Mouse (Mus musculus): ENCODE measurements at regions not wholly inside any gene's neighbourhood (a gene's known extent, or its start where the extent isn't known, plus 50 kb on each side); places are given as distances from the start of the nearest gene placed in this dataset.

DNA sequence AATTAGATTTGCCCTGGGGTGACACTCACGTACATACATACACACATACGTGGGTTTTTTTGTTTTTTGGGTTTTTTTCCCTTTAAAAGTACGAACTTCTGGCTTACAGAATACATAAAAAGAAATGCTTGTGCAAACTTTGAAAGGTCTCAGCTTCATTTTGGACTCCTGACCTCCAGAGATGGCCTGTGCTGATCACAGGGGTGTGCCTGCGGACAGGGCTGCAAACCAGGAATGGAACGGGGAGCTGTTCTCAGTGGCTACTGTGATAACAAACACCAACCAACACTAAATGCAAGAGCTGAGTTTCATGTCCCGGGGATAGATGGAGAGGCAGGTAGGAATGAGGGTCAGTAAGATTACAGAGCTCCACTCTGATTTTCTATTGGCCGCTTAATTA, 134.3 kb upstream of the Man2a1 start:
- Histone ChIP-seq H3K4me3 (ENCODE audit: low read depth, low read length) (no peak overlapping the region), H3K9me3 (ENCODE audit: low read length) (no peaks in the 10 kb centered on the region), H3K4me1 (ENCODE audit: insufficient read depth) (no peaks in the 10 kb centered on the region), H3K9ac (replicated peaks) (no peak overlapping the region), H3K27ac (ENCODE audit: low read depth) (no peak overlapping the region), H3K36me3 (replicated peaks; ENCODE audit: insufficient read depth, low read length) (no peaks in the 10 kb centered on the region), H3K4me2 (ENCODE audit: low read depth, low read length) (no peak overlapping the region), H3K27me3 (ENCODE audit: insufficient read depth, low read length) (no peaks in the 10 kb centered on the region)
- TF ChIP-seq EP300 (IDR thresholded peaks at IDR 0.05; ENCODE audit: low read depth): no peak
- no peak for TF ChIP-seq CTCF (IDR thresholded peaks at IDR 0.05; ENCODE audit: low read depth)
- 65% methylated on average over 7 of the region's 7 CpGs for WGBS (ENCODE audit: insufficient replicate concordance)
- DNase-seq (no peak), ATAC-seq (peak; percentile 53; the same call in 1 of the 2 replicates)

DNA sequence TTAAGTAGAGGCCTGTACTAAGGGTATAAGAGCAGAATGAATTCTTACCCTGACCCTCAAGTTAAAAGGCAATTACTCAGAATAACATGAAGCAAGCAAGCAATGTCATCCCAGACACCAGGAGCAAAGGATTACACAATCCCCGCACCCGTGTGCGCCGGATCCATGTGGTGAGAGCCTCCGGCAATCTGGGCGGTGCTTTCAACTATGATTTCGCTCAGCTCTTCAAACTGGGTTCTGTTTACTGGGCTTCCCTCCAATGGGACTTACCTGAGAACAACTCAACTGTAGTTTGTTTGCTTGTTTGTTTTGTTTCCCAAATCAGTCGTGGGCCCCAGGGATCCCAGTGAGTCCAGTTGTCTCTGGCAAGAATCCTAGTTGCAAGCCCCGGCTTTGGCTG, 133.8 kb upstream of the Man2a1 start:
- Histone ChIP-seq H3K36me3 (replicated peaks; ENCODE audit: insufficient read depth, low read length) (no peaks in the 10 kb centered on the region), H3K9ac (replicated peaks) (no peak overlapping the region), H3K4me3 (ENCODE audit: low read depth, low read length) (no peak overlapping the region), H3K4me1 (ENCODE audit: insufficient read depth) (no peaks in the 10 kb centered on the region), H3K9me3 (ENCODE audit: low read length) (no peaks in the 10 kb centered on the region), H3K4me2 (ENCODE audit: low read depth, low read length) (no peak overlapping the region), H3K27me3 (ENCODE audit: insufficient read depth, low read length) (no peaks in the 10 kb centered on the region), H3K27ac (ENCODE audit: low read depth) (no peak overlapping the region)
- TF ChIP-seq CTCF (IDR thresholded peaks at IDR 0.05; ENCODE audit: low read depth) (no peak), EP300 (IDR thresholded peaks at IDR 0.05; ENCODE audit: low read depth) (no peak)
- ATAC-seq (peak; percentile 62; the same call in 1 of the 2 replicates), DNase-seq (peak; percentile 17)
- WGBS (ENCODE audit: insufficient replicate concordance): 69% methylated on average over 9 of the region's 9 CpGs

DNA sequence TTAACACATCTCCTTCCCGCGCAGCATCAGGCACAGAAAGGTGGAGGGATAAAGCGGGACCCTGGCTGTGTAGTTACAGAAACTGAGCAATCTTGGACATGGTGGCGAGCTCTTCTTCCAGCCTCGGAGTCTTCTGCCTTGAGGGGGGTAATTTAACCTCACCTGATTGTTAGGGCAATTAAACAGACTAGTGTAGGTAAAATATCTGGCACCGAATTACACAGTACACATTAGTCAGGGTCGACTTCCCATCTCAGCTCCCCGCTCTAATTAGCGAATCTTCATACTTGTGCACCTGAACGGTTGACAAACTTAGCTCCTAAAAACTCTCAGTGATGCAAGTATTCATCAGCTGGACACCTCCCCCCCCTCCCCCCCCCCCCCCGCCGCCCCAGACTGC, 133.2 kb upstream of the Man2a1 start:
- Histone ChIP-seq H3K27me3 (ENCODE audit: insufficient read depth, low read length) (no peaks in the 10 kb centered on the region), H3K27ac (ENCODE audit: low read depth) (no peak overlapping the region), H3K36me3 (replicated peaks; ENCODE audit: insufficient read depth, low read length) (no peaks in the 10 kb centered on the region), H3K4me1 (ENCODE audit: insufficient read depth) (no peaks in the 10 kb centered on the region), H3K4me3 (ENCODE audit: low read depth, low read length) (no peak overlapping the region), H3K4me2 (ENCODE audit: low read depth, low read length) (no peak overlapping the region), H3K9ac (replicated peaks) (no peak overlapping the region), H3K9me3 (ENCODE audit: low read length) (no peaks in the 10 kb centered on the region)
- TF ChIP-seq EP300 (IDR thresholded peaks at IDR 0.05; ENCODE audit: low read depth) (no peak), CTCF (IDR thresholded peaks at IDR 0.05; ENCODE audit: low read depth) (no peak)
- DNase-seq (no peak), ATAC-seq (no peak)
- 74% methylated on average over 10 of the region's 12 CpGs for WGBS (ENCODE audit: insufficient replicate concordance)

DNA sequence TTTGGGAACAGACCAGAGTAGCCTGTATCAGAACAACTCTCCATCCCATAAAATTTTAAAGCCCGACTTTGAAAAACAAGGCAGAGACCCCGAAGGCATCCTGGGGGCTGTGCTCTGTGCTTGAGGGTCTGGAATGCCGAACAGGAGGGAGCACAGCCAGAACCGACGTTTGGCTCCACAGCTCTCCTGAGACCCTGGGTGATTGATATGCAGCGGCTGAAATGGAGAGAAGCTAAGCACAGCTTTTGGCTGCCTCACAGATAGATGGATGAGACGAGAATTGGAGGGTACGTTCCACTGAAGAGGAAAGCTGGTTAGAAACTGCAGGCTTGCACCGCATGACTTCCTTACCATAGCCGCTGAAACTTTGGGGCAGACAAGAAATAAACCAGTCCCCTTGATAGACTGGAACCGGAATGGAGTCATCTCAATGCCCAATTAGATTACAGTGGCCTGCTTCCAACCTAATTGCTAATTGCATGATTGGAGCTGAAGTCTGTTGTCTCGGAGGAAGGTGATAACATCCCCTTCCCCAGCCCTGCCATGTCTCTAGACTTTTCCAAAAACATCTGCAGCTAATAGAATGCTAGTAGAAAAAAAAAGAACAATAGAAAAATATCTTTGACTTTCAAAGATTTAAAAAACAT, 130.7 kb upstream of the Man2a1 start:
- H3K4me2 ChIP-seq (ENCODE audit: low read depth, low read length): no peak overlapping the region
- DNase-seq (no peak), ATAC-seq (no peak)
- H3K4me1 ChIP-seq (ENCODE audit: insufficient read depth): no peaks in the 10 kb centered on the region
- H3K27ac ChIP-seq (ENCODE audit: low read depth): no peak overlapping the region
- H3K27me3 ChIP-seq (ENCODE audit: insufficient read depth, low read length): no peaks in the 10 kb centered on the region
- H3K36me3 ChIP-seq (replicated peaks; ENCODE audit: insufficient read depth, low read length): no peaks in the 10 kb centered on the region
- no peak for TF ChIP-seq EP300 (IDR thresholded peaks at IDR 0.05; ENCODE audit: low read depth)
- WGBS (ENCODE audit: insufficient replicate concordance): 57% methylated on average over 12 of the region's 12 CpGs
- no peak overlapping the region for H3K4me3 ChIP-seq (ENCODE audit: low read depth, low read length)
- H3K9ac ChIP-seq (replicated peaks): no peak overlapping the region
- H3K9me3 ChIP-seq (ENCODE audit: low read length): no peaks in the 10 kb centered on the region

GRCm38 (mm10) chr17:64480607-64481038, 119.9 kb upstream of the Man2a1 start:
- H3K4me1 ChIP-seq (ENCODE audit: insufficient read depth): peaks cover 3% of the 10 kb centered on the region; the same call in 1 of the 2 replicates
- TF ChIP-seq EP300 (IDR thresholded peaks at IDR 0.05; ENCODE audit: low read depth) (no peak), CTCF (IDR thresholded peaks at IDR 0.05; ENCODE audit: low read depth) (no peak)

DNA sequence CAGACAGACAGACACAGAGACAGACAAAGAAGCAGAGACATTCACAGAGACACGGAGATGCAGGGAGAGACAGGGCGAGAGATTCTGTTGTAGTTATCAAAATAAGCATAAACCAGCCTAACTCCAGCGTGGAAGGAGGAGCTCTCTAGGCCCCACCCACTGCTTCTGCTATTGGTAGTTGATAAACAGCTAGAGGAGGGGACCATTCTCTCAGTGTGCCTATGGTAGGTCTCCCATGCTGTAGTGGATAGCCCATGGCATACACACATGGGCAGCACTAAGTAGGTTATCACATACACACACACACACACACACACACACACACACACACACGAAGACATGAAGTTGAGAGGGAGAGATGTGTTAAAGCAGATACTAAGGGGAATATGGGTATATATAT, 115.7 kb upstream of the Man2a1 start:
- peaks cover 6% of the 10 kb centered on the region; the same call in 1 of the 2 replicates for H3K4me1 ChIP-seq (ENCODE audit: insufficient read depth)
- DNase-seq (no peak), ATAC-seq (no peak)
- no peak overlapping the region for H3K27ac ChIP-seq (ENCODE audit: low read depth)
- H3K9ac ChIP-seq (replicated peaks): no peak overlapping the region
- no peak for TF ChIP-seq EP300 (IDR thresholded peaks at IDR 0.05; ENCODE audit: low read depth)
- WGBS (ENCODE audit: insufficient replicate concordance): 79% methylated on average over 4 of the region's 4 CpGs
- H3K9me3 ChIP-seq (ENCODE audit: low read length): no peaks in the 10 kb centered on the region
- no peaks in the 10 kb centered on the region for H3K36me3 ChIP-seq (replicated peaks; ENCODE audit: insufficient read depth, low read length)
- no peak overlapping the region for H3K4me2 ChIP-seq (ENCODE audit: low read depth, low read length)
- no peaks in the 10 kb centered on the region for H3K27me3 ChIP-seq (ENCODE audit: insufficient read depth, low read length)
- no peak overlapping the region for H3K4me3 ChIP-seq (ENCODE audit: low read depth, low read length)

More at GRCm38 (mm10) chr17:64480607-64481038, 119.9 kb upstream of the Man2a1 start:
- H3K36me3 ChIP-seq (replicated peaks; ENCODE audit: insufficient read depth, low read length): no peaks in the 10 kb centered on the region
- 13% methylated on average over 1 of the region's 1 CpGs for WGBS (ENCODE audit: insufficient replicate concordance)
- no peak overlapping the region for H3K4me3 ChIP-seq (ENCODE audit: low read depth, low read length)
- no peak overlapping the region for H3K27ac ChIP-seq (ENCODE audit: low read depth)
- ATAC-seq (peak; percentile 98), DNase-seq (peak; percentile 61)
- no peak overlapping the region for H3K9ac ChIP-seq (replicated peaks)
- H3K27me3 ChIP-seq (ENCODE audit: insufficient read depth, low read length): no peaks in the 10 kb centered on the region
- H3K4me2 ChIP-seq (ENCODE audit: low read depth, low read length): no peak overlapping the region
- no peaks in the 10 kb centered on the region for H3K9me3 ChIP-seq (ENCODE audit: low read length)

Measured in liver, postnatal 0 days (tissue).